Mouse (Mus musculus) induced T-regulatory cell, adult 2 months (primary cell): ENCODE results near the gene Tmem56.
A peak's percentile ranks its signal among the peaks of the same experiment; 100 is the strongest.

Experiments used
- DNase-seq: peaks from one replicate; pipeline ENCODE4 v3.0.0-alpha.2; 2012; ENCODE audit warnings: low read depth

Tmem56 gene

DNA sequence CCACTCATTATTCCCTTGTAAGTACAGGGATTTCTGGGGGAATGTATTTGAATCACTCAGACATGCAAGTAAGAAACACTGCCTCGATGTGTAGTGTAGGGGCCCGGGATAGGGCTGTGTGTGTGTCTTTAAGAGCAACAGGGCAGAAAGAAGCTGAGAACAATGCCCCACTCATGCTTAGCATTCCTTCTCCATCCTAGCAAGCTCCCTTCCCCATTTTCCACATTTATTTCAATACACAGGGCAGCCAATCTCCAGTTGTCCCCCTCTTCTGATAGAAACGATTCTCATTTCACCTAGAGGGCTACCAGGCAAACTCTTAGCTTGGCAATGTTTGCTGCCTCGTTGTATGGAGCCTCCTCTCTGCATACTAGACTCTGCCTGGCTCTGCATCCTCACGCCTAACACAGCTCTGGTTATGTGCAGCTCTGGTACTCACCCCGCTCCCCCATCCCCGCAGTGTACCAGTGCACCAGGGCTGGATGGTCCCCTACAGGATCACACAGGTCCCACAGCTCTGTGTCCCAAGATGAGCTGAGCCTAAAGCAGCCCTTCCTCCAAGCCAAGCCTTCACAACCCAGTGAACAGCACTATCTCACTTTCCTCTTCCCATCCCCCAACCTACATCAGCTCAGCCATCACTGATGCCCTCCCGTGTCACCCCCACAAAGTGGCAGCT lies 42.4 kb downstream of the Tmem56 start:
- DNase-seq = no peak

- no peak for DNase-seq
Measured at GRCm38 (mm10) chr3:121239096-121239495, 43.8 kb downstream of the Tmem56 start.

DNA sequence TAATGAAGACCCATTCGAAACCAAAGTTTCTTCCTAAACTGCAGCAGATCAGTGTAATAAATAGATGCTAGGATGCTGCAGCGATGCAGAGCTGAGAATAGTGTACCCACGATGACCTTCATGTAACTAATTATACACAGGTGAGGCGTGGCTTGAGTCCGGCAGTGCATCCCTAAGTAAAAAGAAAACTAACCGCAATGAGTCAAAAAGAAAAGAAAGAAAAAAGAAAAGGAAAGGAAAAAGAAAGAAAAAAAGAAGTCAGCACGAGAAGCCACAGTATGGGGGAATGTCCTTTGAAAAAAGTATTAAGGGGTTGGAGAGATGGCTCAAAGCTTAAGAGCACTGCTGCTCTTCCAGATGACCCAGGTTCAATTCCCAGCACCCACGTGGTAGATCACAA lies 58.1 kb downstream of the Tmem56 start:
- DNase-seq = no peak

DNA sequence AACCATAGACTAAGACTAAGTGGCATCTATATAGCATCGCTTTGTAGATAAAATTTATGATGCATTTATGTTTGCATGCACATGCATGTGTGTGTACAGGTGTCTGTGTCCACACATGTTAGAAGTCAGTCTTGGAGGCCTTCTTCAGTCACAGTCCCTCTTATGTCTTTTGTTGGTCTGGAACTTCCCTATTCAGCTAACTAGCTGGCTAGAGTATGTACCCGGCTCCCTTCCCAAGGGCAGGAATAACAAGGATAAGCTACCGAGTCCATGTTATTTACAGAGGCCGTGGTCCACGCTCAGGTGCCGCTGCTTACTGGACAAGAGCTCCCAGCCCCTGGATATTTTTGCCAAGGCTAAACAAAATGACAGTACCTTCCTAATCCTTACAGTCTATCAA lies 58.7 kb downstream of the Tmem56 start:
- DNase-seq = no peak

- DNase-seq = no peak
Measured at GRCm38 (mm10) chr3:121221987-121222386, 60.9 kb downstream of the Tmem56 start.

DNA sequence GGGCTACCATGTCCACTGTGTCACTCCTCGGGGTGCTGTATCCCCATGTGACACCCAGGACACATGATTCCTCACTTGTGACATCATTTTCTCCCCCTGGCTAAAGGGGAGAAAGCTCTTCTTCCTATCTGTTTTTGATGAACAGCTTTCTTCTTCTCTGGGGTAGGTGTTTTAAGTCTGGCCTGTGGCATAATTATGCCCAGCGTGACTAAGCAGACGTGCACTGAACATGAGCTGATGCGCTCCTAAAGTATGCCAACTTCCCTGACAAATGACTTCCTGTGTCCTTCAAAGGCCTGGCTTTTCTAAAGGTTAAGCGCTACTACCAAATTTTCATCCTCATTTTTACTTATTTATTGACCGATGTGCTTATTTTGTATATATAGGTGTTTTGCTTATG lies 65.9 kb downstream of the Tmem56 start:
- DNase-seq = no peak

- DNase-seq = no peak
Measured at GRCm38 (mm10) chr3:121213501-121213900, 69.4 kb downstream of the Tmem56 start.

GRCm38 (mm10) chr3:121212156-121212555 lies 70.7 kb downstream of the Tmem56 start:
- peak; percentile 17 for DNase-seq

DNA sequence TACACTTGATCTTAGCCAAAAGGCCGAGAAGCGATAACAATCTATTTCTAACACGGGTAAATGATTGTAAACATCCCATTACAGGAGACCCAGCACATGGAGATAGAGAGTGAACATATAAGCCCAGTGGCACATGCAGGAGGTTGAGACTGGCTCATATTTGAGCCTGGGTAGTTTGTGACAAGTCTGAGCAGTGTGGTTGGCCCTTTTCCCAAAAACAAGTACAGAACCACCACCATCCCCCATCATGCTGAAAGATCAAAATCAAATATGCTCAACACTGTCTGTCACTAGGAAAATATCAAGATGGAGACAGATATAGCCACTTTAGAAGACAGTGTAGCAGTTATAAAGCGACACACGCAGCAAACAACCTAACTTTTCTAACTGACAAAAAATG lies 73.9 kb downstream of the Tmem56 start:
- no peak for DNase-seq

DNA sequence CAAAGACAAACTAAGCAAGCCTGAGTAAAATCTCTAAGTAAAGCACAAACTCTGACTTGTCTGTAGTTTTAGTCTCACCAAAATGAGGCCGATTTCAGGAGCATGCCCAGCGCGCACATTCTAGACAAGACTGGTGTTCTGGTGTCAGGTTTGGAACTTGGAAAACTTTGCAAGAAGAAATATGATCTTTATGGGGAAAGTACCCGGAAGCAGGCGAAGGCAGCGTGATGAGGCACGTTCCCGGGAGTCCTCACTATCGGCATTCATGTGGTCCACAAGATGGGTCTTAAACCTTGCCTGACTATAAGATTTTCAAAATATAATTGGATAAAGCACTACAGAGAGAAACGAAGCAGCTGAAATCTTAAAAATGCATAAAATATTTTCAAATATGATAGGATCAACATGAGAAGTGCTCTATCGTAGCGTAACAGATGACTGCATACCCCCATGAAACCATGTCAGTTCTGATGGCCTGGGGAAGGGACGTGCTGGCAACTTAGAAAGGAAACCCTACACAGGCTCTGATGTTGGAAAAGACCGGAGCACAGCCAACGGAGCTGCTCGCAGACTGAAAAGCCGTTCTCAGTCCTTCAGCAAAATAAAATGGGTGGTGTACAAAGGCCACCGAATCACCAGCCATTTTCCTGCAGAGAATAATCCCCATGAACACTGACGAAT lies 76.6 kb downstream of the Tmem56 start:
- DNase-seq = no peak

GRCm38 (mm10) chr3:121202638-121203037 lies 80.3 kb downstream of the Tmem56 start:
- DNase-seq = no peak

GRCm38 (mm10) chr3:121201012-121201747 lies 81.7 kb downstream of the Tmem56 start:
- DNase-seq = no peak

GRCm38 (mm10) chr3:121189199-121189598 lies 93.7 kb downstream of the Tmem56 start:
- DNase-seq = no peak

DNA sequence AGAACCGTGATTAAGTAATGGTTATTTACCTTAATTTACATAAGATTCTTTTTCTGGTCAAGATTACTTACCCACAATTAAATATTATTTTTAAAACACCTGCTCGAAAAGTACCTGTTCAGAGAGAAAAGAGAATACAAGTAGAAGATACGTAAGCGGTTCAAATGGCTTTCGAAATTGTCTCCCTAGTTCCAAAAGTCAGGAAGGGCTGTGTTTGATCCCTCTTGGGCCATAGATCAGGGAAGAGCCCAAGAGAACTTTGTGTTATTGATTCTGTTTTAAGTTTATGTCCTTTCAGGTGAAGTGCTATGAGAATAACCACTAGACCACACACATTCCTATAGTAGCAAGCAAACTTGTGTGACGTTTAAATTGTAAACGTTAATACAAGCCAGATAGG lies 95.4 kb downstream of the Tmem56 start:
- no peak for DNase-seq

DNA sequence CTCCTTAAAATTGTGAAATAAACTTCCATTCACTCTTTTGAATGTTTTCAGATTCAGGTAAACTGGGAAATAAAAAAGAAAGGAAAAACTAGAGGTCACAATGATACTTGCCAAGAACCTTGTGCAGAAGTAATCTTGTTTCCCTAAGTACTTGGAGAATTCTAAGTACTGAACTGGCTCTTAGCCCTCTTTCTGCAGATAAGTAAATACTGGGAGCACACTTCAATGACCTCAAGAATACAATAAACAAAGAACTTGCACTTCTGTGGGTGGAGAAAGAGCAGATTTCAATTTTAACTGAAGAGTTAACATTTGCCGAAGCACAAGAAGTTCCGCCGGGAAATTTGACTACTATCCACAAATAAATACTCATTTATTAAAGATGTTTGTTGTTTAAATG lies 96.0 kb downstream of the Tmem56 start:
- no peak for DNase-seq

DNA sequence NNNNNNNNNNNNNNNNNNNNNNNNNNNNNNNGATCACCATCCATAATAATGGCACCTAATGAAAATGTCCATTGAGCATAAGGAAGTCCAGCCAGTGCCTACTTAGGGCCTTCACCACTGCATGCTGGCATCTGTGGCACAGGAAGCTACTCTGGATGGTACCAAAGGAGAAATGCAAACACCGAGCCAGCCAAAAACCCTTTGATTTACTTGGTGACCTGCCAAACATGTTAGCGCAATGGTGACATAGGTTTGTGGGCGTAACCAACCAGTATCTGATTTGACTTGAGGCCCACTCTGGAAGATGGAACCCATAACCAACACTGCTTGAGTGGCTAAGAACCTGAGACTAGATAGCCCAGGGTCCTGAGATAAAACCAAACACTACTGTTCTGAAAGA lies 97.7 kb downstream of the Tmem56 start:
- no peak for DNase-seq

- no peak for DNase-seq
Measured at GRCm38 (mm10) chr3:121176011-121176410, 106.9 kb downstream of the Tmem56 start.

DNA sequence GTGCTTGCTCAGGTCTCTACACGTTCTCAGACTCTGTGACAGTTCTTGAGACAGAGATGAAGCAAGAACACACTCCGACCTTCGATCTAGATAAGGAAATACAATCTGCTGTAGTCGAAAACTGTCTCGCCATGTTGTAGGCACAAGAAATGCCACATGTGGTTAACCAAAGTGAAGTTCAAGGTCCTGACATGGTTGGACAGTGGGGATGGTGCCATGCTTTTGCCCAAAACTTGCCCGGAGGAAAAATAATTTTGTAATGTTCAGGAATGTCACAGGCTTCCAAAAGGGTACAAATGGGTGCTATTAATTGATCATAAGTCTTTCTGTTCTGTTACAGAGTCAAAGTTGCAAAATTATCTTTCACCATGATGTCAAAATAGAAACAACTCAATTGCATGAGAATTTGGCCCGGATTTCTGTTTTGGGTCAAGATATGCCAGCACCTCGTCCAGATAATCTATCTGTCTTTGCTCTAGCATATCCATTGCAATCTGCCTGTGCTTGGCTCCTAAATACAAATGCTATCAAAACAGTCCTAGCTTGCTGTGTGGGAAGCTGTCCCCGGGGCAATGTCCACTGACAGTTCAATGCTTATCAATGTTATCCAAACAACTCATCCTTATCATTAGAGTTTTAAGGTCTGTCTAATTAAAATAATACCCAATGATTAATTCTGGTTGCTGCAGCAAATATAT lies 108.5 kb downstream of the Tmem56 start:
- DNase-seq = no peak

GRCm38 (mm10) chr3:121172718-121173117 lies 110.2 kb downstream of the Tmem56 start:
- no peak for DNase-seq

DNA sequence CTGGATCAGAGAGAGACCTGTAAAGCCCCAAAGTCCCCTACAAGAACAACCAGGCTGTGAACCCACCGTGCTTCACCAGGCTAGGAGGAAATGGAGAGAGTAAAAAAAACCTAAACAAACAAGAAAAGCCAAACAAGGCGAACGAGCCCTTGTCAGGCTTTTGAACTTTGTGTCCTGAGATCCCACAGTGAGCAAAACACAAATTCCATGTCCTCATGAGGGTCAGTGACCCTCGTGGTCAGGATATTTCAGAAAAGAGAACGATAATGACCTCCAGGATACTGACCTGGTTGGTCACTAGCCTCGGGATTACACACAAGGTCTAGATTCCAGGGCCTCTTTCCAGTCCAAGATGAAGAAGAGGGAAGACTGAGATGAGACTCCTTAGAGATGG lies 111.0 kb downstream of the Tmem56 start:
- DNase-seq = no peak

DNA sequence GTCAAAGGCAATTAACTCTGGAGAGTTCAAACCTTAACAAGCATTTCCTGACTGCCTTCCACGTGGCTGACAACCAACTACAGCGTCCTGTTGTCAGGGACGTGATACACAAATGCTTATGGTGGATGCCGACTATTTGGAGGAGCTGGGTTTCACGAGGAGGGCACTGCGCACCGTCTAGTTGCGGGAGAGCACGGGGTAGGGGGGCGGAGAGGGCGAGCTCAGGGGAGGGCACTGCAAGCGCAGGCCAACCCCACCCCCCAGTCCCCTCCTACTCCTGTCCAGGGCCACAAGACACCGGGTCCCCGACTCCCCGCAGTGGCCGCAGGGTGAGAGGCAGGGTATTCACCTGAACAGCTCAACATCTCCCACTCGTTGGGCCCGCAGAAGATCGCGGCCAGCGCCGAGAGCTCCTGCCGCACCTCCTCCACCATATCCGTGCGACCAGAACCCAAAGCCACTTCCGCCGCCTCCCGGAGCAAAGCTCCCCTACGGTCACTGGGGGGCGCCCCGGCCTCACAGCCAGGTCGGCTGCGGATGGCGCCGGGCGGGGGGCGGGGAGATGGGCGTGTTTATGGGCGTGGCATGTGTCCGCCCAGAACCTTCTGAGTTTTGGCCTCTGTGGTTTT lies 111.5 kb downstream of the Tmem56 start, which contains the start of gene Rwdd3:
Rwdd3 (minus strand) TSS at position 453 of the 629 bp plus-strand sequence.
- DNase-seq = peak; percentile 95

- DNase-seq = no peak
Measured at GRCm38 (mm10) chr3:121170631-121171030, 112.3 kb downstream of the Tmem56 start.
